Mouse (Mus musculus) lung, postnatal 14 days (tissue): Measurements from ENCODE around the gene Fchsd2.
A peak's percentile ranks its signal among the peaks of the same experiment; 100 is the strongest.

ENCODE experiments used
- DNase-seq: peaks from one replicate; pipeline ENCODE4 v3.0.0; 2021

Fchsd2 gene

DNA sequence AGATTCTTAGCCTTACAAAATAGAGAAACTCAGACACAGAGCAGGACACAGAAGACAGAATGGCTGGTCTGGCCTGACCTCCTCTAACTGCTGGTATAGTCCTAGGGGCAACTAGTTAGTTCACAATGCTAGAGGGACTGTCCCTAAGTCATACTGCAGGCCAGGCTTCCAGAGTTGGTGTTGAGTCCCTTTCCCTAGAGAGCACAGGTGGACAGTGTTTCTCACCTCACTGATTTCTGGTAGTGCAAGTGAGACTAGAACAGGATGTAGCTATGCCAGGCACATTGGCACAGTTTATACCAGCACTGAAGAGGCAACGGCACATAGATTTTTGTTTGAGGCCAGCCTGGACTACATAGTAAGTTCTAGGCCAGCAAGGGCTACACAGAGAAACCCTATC, 200.0 kb downstream of the Fchsd2 start:
- no peak for DNase-seq

DNA sequence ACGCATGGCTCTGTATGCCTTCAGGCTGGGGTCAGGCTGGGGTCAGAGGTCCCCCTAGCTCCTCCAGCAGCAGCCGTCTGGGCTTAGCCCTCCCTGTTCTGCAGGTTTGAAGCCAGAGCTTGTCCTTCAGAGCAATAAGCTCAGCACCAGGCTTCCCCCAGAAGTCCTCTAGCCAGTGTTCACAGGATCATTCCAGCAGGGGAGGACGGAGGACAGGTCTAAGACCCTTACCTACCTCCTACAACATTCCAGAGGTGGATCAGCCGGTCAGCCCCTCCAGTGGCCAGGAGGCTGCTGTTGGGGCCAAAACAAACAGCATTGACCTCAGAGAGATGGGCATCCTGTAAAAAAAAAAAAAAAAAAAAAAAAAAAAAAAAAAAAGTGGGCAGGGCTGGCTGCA, 200.5 kb downstream of the Fchsd2 start:
- no peak for DNase-seq

DNA sequence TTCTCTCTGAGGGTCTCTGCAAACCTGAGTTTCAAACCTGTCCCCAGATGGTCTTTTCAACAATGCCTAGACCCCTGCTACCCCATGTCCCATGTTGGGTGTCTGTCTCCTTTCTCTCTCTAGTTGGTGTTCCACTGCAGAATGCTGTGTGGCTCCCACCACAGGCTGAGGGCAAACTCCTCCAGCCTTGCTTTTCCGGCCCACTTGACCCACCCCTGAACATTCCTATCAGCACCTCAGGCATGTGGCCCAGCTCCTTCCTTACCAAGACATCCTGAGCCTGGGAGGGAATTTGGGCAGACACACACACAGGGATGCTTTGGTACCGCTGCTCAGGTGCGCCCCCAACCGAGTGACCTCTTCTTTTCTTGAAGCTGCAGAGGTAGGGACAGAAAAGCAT, 200.9 kb downstream of the Fchsd2 start:
- DNase-seq: no peak

DNA sequence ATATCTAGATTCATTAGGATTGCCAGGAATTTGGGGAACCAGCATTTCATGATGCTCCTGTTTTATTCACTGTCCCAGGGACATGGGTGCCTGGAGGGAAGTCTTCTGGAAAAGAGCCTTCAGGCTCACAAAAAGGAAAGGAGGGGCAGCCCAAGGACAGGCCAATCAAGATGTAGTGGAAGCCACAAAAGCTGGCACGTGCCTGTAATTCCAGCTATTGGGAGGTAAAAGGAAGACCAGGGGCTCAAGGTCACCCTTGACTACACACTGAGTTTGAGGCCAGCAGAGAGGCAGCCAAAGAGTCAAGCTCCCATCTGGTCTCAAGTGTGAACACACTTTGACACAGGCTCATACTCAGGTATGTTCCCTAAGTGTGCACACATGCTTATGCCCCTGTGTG, 202.8 kb downstream of the Fchsd2 start:
- DNase-seq: no peak

DNA sequence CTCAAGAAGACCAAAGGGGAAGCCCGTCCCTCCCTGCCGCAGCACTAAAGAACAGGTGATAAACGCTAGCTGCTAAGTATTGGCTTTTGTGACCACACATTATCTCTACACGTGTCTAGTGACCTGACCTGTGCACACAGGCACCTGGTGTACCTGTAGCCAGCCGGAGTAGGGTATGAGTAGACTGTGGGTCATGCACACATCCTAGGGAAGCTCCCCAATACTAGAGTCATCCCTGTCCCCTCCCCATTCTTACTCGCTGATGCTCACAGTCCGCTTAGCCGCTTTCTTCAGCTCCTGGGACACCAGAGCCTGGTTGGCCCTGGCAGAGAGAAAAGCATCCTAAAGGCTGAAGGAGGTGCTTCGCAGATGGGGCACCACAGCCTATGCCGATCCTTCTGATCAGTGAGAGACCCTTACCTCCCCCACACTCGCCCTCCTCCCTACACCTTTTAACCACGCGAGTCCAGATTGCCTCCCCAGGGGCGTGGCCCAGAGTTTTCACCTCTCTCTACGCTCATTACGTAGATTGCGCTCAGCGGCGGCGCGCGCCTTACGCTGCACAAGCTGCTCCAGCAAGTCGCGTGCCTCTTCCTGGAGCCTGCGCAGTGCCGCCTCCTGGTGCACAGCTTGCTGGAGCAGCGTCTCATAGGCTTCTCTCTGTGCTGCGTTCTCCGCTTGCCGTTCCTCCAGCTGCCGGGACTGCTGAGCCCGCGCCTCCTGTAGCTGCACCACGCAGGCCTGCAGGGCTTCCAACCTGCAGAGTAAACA, 203.8 kb downstream of the Fchsd2 start:
- peak; percentile 81 for DNase-seq

DNA sequence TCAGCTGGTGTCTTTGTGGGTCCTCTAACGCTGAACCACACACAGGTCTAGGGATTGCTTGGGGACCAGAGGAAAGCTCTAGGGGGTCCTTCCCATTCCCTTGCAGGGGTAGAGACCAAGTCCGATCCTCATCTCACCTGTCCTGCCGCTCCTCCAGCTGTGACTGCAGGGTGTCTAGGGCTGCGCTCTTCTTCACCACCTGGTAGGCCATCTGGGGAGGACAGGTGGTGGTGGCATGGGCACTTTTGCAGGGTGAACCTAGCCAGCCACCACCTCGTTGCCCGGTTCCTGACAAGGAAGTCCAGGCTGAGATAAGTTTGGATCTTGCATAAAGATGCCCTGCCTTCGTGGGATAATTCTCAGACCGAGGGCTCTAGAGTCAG, 204.4 kb downstream of the Fchsd2 start:
- DNase-seq: no peak

DNA sequence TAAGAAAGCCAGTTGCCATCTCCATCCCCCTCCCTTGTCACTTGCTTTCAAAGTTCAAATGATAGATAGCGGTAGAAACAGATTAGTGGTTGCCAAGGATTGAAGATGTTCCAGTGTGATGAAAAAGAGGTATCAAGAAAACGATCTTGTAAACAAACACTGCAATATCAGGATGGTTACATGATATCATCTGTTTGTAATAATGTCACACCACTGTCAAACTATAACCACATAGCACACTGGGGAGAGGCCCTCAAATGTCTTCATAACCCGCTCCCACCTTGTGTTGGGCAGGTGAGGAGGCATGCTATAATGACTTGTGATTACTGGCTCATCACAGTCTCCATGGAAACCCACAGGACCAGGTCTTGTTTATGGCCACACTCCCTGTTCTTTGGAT, 205.7 kb downstream of the Fchsd2 start:
- no peak for DNase-seq

DNA sequence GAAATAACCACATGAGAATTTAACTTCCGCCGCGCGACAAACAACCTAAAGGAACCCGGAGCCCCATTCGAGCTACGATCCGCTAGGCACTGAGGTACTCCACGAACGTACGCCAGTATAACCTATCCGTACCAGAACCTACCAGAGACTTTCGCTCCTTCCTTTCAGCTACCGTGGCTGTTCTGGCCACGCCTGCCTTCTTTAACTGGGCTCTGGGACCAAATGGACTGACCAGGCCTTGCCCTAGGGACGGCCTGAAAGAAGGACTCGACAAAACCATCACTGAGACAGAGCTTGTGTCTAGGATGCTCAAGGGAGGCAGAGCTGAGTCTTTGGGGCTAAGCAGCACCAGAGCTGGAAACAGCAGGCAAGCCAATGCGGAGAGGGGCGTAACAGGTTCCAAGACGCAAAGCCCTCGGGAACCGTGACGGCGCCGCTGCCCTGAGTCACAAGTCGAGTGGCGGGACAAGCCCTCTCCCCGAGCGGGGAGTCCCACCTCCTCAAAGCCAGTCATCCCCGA, 208.8 kb downstream of the Fchsd2 start:
- no peak for DNase-seq

DNA sequence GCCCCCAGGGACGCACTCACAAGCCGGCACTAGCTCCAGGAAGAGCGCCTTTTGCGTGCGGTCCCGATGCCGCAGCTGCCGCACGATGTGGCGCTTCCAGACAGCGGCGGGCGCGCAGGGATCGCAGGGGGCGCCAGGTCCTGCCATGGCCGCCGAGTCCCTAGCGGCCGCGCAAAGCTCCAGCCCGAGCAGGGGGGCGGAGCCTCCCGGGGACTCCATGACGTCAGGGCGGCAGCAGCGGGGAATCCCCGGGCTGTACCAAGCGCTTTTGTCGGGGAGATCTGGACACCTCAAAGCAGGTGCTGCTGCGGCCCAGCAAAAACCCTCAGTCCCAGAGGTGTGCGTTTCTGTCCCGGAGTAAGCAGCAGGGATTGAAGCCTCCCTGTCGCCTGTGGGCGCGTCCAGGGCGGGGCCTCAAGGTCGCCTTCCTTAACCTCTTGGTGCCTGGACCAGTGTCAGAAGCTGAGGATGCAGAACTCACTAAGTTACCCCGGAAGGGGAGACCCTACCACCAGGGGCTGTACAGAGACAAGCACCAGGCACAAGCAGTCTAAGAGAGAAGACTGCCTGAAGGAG, 209.3 kb downstream of the Fchsd2 start, which contains the start of gene Atg16l2:
TSS of gene Atg16l2 (minus strand) at position 371 of the 576 bp plus-strand sequence.
- peak; percentile 93 for DNase-seq

DNA sequence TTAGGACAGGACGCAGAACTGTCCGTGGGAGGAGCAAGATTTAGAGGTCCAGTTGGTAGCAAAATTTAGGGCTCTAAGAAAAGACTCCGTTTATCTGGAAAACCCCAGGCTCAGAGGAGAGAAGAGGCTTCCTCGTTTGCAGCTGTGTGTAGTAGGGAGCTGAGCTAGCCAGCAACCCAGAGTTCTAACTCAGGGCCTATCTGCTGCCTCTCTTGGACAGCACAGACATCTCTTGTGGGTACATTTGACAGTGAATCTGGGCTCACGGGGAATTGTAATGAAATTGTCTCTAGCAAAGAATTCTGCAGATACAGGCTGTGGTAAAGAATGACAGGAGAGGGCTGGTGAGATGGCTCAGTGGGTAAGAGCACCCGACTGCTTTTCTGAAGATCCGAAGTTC, 210.0 kb downstream of the Fchsd2 start:
- no peak for DNase-seq

DNA sequence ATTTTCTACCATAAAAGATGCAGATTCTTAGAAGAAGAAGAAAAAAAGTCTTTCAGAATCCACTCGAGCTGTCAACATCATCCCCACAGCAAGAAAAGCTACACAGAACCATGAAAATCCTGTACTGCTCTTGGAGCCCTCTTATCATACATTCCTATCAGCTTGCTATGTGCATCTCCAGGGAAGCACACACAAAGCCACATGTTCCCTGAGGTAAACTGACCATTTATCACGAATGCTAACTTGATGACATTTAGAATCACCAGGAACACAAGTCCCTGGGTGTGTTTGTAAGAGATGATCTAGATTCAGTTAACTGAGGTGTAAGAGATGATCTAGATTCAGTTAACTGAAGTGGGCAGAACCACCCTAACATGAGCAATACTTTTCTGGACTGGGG, 214.2 kb downstream of the Fchsd2 start:
- no peak for DNase-seq

DNA sequence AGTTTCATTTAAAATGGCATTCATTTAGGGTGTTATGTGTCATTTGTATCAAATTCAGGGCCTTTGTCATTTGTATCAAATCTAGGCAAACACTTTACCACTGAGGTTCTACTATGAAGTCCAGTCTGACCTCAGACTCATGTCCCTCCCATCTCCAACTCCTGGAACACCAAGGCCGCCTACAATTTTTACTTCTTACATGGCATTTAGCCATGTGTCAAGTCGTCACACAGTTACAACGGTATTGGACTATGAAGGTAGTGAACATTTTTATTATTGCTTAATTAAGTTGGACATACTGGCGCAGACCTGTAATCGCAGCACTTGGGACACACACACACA, 217.3 kb downstream of the Fchsd2 start:
- DNase-seq: no peak

DNA sequence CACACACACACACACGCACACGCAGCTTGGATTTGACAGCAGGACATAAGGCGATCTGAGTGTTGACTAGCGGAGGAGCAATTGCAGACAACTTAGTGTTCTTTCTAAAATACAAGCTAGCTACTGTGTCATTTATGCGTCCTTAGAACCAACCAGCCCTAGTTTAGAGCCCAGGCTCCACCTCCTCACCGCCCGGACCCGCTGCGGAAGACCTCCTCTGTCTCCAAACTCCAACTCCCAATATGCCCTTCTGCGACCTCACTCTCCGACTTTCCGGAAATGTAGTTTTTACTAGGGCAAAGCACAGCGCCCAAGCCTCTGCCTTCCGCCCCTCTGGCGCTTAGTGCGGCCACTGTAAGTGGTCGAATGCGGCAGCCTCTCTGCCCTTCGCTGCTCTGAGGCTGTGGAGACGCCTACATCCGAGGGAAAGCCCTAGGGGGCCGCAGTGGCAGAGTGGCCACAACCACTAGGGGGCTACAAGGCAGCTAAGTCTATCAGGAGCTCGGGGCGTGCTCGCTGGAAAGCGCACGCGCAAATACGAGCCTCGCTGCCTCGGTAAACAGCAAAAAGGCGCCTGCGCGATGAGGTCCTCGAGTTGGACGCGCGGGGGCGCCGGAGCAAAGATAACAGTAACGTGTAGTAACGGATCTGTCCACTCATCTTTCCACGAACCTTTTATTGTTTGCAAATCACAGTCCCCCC, 217.8 kb downstream of the Fchsd2 start:
- peak; percentile 98 for DNase-seq

DNA sequence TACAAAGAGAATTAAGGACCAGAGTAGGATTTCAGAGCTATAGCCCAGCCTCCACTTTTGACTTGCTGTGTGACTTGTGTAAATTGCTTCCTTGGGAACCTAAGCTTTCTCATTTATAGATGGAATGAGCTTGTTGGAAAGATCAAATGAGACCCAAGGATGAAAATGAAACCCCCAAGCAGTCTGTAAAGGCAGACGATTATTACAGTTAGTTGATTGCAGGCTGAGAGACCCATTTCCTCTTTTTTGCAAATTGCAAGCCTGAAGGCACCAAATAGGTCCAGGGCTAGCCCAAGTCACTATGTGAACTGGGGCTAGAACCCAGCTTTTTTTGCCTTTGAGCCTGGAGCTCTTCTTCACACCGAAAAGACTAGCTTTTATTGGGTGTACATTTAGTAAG, 218.4 kb downstream of the Fchsd2 start:
- no peak for DNase-seq

DNA sequence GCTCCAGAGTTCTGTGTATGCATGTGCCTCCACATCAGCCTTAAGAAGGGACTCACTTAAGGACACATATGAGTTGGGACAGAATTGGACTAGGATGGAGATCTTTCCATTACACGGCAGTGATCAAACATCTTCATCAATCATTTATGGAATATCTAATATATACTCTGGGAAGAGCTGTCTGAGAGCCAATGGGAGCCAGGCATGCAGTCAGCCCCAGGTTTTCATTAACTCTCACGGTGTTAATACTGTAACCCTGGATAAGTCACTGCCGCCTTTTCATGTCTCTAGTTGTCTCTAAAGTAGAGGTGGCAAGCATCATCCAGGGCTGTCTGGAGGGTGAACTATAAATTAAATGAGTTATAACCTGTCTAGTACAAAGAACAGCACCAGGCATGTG, 220.4 kb downstream of the Fchsd2 start:
- no peak for DNase-seq

DNA sequence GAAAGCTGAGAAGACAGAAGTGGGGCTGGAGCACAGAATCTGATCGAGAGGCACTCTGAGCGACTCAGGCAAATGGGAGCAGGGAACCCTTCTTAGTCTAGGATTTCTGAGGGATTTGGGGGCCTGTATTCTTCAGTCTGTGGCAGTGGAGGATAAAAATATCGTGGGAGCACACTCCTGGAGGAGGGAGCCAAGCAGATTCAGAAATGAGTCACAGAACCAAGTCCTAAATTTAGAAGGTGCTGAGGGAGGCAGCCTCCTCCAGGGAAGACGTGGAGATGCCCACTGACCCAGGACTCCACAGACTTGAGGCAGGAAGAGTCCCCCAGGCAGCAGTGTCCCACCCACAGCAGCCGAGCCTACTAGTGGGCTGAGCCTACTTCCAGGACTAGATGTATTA, 221.7 kb downstream of the Fchsd2 start:
- no peak for DNase-seq

DNA sequence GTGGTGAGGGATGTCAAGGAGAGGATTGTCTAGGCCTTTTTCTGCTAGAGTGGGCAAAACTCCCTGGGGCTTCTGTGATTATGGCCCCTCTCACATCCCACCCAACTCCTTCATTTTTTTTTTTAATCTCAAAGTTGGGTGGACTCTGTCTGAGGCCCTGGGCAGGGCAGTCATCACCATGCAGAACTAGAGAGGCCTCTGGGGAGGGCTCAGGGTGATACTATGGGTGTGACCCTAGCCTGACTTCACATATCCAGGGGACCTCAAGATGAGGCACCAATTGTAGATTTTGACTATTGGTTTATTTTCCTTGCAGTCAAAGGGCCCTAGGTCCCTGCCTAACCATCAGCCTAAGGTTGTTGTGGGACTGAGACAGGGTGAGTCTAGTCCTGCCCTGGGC, 223.0 kb downstream of the Fchsd2 start:
- no peak for DNase-seq

DNA sequence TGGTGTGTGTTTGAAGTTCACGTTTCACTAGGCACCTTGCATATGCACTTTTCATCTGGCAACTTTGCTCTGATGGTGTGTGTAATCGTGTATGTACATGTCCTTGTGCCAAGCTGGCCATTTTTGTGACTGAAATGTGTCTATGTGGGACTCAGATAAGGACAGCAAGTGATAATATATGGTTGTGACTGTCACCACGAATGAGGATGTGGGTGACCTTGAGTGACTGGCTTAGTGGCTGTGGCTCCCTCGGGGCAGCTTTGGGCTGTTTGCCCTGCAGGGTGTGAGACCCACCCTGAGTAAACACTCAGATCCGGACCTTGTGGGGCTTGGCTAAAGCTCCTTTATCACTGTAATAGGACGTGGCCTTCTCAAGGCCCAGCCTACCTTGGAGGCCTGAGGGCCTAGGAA, 223.9 kb downstream of the Fchsd2 start:
- DNase-seq: peak; percentile 28

DNA sequence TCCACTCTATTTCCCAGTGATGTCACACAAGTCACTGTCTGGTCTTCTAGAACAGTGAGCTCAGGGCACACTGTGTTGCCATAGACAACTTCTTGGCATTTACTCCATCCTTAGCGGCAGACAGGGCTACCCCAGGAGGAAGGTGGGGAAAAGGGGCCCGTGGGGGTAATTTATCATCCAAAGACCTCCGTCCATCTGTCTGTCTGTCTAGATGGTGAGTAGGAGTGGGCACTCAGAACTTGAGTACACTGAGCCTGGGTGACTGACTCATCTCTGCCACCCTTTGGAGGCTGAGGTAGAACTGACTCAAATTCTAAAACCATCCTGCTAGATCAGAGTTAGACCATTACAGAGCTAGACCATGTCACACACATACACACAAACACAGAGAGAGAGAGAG, 224.4 kb downstream of the Fchsd2 start, which contains the start of gene Stard10:
TSS of gene Stard10 (plus strand) at position 73 of the 400 bp plus-strand sequence.
- no peak for DNase-seq

DNA sequence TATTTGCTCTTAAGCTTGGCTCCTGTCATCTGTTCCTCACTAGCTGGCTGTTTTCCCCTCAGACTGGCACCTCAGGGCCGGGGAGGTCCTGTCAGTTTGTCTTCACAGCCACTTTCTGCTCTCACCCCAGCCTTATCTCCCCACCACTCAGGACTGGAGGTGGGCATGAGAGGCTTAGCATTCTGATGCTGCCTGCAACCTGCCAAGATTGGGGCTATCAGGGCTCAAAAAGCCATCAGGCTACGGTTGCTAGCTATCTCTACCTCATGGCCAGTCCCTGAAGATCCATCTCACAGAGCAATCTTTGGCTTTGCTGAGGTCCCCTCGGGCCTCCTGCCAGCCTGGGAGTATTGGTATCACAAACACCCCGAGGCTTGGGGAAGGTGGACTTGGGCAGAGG, 226.2 kb downstream of the Fchsd2 start:
- no peak for DNase-seq

DNA sequence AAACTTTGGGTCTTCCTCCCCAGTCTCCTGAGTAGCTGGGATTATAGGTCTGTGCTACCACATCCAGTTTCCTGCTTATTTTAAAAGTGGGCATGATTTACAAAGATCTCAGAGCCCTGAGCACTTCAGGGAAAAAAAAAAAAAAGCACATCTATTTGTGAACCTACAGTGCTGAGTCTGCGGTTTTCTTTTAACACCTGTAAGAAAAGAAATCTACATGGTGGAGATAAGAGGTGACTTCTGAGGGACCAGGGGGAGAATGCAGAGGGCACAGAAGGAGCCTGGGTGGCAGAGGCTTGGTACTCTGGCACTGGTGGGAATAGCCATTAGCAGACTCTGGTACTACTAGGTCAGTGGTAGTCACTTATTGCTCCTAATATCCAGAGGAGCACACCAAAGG, 227.1 kb downstream of the Fchsd2 start:
- DNase-seq: no peak

DNA sequence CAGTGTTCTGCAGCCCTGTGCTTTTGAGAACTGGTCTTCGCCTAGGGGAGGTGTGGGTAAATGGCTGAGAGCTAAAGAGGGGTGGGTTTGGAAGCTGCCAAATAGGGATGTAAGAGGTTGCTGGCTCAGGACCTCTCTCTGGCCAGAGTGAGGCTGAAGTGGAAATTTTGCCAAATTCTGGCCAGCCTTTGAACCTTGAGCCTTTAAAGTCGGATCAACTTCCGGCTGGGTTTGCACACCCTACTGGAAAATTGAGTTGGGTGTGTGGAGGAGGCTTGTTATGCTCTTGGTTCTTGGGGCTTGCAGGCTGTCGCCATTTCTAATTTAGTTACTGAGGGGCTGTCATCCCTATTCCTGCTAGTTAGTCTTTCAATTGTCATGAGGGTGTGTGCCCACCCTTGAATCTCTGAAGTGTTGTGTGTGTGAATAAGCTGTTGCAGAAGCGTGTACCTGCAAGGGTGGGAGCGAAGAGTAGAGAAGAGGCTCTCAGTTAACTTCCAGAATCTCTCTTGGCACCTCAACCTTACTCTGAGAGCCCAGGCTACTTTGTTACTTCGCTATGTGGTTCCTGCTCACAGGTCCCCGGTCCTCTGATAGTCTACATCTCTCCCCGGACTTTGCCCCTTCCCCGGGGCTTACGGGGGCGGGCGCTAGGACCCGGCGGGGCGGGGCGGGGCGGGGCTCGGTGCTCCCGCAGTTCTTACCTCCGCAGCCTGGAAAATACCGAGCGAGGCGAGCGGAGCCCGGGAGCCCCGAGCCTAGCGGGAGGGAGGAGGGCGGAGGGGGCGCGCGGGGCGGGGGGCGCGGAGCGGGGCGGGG, 227.9 kb downstream of the Fchsd2 start:
- peak; percentile 41 for DNase-seq

DNA sequence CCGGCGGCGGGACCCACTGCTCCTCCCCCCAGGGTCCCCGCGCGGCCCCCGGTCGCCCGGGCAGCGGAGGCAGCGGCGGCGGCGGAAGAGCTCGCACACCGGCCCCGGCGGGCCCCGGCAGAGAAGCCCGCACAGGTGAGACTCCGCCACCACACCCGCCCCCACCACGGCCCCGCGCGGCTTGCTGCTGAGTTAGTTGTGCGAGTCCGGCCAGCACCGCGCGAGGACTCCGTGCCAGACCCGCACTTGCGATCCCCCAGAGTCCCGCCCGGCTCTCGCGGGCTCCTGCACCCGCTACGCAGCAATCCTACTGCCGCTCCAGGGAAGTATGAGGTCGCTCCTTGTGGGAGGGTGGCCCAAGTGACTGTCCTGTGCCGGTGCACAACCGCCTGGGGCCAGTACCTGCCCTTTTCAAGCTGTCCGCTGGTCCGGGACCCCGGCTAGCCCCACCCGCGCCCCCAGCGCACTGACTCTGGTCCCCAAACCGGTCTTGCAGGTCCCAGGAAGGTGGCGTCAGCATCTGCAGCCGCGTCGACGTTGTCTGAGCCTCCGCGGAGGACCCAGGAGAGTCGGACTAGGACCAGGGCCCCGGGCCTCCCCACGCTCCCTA, 228.7 kb downstream of the Fchsd2 start:
- peak; percentile 48 for DNase-seq
